Mouse (Mus musculus): ENCODE data around the gene Os9. TPM values are rescaled to one million over a fixed set of nuclear protein-coding genes. Genes with fewer than 3 reads are reported as not detected.
A peak's percentile ranks its signal among the peaks of the same experiment; 100 is the strongest.

The Os9 gene
- polyA plus RNA-seq, 1 experiment: 117 TPM

DNA sequence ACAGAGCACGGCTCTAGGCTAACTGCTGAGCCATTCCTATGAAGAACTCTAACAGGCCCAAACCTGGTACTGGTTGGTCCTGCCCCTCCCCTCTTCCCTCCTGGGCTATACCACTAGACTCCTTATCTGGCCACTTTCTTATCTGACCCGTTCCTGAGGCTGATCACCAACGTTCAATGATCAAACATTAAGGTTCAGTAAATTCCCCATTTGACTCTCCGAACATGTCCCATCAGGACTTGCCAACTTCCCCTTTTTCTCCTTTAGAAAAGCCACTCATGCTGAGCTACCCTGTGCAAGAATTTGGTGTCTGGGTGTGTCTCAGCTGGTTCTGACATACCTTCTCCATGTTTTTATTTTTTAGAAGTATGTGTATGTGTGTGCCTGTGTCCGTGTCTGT lies 5.6 kb upstream of the Os9 start:
- Histone ChIP-seq H3K36me3 (ENCODE audit: control insufficient read depth, insufficient read depth, low read length) (no peaks in the 10 kb centered on the region), H3K27ac (ENCODE audit: insufficient read depth, low read depth, low read length) (peak overlapping the region; percentile 74), H3K4me3 (ENCODE audit: low read depth, low read length) (no peak overlapping the region), H3K27me3 (ENCODE audit: control insufficient read depth, insufficient read depth, low read length) (no peaks in the 10 kb centered on the region), H3K4me1 (ENCODE audit: control insufficient read depth, insufficient read depth, insufficient read length, low read length) (peaks cover 12% of the 10 kb centered on the region)
- TF ChIP-seq CTCF (IDR thresholded peaks at IDR 0.05; ENCODE audit: extremely low read depth, insufficient read length, insufficient replicate concordance, low read depth, low read length) (no peak), POLR2A (IDR thresholded peaks at IDR 0.05; ENCODE audit: low read depth, low read length) (no peak)
- WGBS: 26% methylated on average over 5 of the region's 5 CpGs

DNA sequence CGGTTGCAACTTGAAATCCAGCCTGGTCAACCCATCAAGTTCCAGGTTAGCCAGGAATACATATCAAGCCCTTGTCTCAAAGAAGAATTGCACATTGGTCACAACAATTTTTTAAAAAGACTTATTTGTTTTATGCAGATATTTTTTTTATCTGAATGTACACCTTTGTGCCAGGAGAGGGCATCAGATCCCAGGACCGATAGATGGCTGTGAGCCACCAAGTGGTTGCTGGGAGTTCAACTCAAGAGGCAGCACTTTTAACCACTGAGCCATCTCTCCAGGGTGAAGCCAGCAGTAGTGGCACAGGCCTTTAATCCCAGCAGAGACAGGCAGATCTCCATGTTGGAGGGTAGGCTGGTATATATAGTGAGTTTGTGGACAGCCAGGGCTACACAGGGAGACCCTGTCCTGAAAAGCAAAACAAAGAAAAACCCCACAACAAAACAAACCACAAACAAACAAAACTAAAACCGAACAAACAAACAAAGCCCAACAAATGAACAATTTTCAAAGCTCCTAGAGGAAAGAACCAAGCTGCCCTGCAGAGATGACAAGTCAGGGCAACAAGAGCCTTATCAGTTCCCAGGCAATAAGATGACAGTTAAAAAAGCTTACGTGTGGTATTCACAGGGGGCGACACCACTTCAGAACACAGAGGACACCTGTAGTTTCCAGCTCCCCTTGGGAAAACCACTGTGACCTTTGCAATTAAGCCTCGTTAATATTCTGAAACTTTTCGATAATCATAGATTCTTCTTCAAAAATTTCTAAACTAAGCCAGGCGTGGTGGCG lies 4.5 kb upstream of the Os9 start:
- TF ChIP-seq POLR2A (IDR thresholded peaks at IDR 0.05; ENCODE audit: low read depth, low read length) (no peak), CTCF (IDR thresholded peaks at IDR 0.05; ENCODE audit: extremely low read depth, insufficient read length, insufficient replicate concordance, low read depth, low read length) (peak; percentile 88; the same call in 1 of the 2 replicates)
- WGBS: 59% methylated on average over 9 of the region's 9 CpGs
- peaks cover 9% of the 10 kb centered on the region for H3K4me1 ChIP-seq (ENCODE audit: control insufficient read depth, insufficient read depth, insufficient read length, low read length)
- no peaks in the 10 kb centered on the region for H3K27me3 ChIP-seq (ENCODE audit: control insufficient read depth, insufficient read depth, low read length)
- H3K36me3 ChIP-seq (ENCODE audit: control insufficient read depth, insufficient read depth, low read length): no peaks in the 10 kb centered on the region
- no peak overlapping the region for H3K4me3 ChIP-seq (ENCODE audit: low read depth, low read length)
- peak overlapping the region; percentile 17; the same call in 1 of the 2 replicates for H3K27ac ChIP-seq (ENCODE audit: insufficient read depth, low read depth, low read length)

DNA sequence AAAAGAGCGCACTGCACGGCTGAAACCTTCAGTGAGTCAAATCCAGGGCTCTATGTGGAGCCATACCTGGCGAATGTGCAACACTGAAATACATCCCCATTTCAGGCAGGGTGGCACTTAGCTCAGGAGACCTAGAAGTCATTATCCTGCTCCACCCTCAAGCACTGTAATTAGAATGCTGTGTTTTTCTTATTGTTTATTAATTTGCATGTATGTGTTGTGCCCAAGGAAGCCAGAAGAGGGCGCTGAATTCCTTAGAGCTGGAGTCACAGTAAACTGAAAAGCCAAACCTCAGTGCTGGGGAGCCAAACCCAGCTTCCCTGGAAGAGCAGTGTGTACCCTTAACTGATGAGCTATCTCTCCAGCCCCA lies 2.5 kb upstream of the Os9 start:
- Histone ChIP-seq H3K27me3 (ENCODE audit: control insufficient read depth, insufficient read depth, low read length) (no peaks in the 10 kb centered on the region), H3K36me3 (ENCODE audit: control insufficient read depth, insufficient read depth, low read length) (peaks cover 12% of the 10 kb centered on the region), H3K4me1 (ENCODE audit: control insufficient read depth, insufficient read depth, insufficient read length, low read length) (peaks cover 12% of the 10 kb centered on the region), H3K27ac (ENCODE audit: insufficient read depth, low read depth, low read length) (peak overlapping the region; percentile 65; the same call in 1 of the 2 replicates), H3K4me3 (ENCODE audit: low read depth, low read length) (peak overlapping the region; percentile 15; the same call in 1 of the 2 replicates)
- TF ChIP-seq POLR2A (IDR thresholded peaks at IDR 0.05; ENCODE audit: low read depth, low read length) (no peak), CTCF (IDR thresholded peaks at IDR 0.05; ENCODE audit: extremely low read depth, insufficient read length, insufficient replicate concordance, low read depth, low read length) (peak; percentile 50; the same call in 1 of the 2 replicates)
- 15% methylated on average over 4 of the region's 4 CpGs for WGBS

- Histone ChIP-seq H3K36me3 (ENCODE audit: control insufficient read depth, insufficient read depth, low read length) (peaks cover 14% of the 10 kb centered on the region), H3K4me1 (ENCODE audit: control insufficient read depth, insufficient read depth, insufficient read length, low read length) (peaks cover 12% of the 10 kb centered on the region), H3K27me3 (ENCODE audit: control insufficient read depth, insufficient read depth, low read length) (no peaks in the 10 kb centered on the region), H3K27ac (ENCODE audit: insufficient read depth, low read depth, low read length) (peak overlapping the region; percentile 65), H3K4me3 (ENCODE audit: low read depth, low read length) (peak overlapping the region; percentile 15; the same call in 1 of the 2 replicates)
- WGBS: 11% methylated on average over 13 of the region's 13 CpGs
- TF ChIP-seq POLR2A (IDR thresholded peaks at IDR 0.05; ENCODE audit: low read depth, low read length) (peak; percentile 82; the same call in 1 of the 2 replicates), CTCF (IDR thresholded peaks at IDR 0.05; ENCODE audit: extremely low read depth, insufficient read length, insufficient replicate concordance, low read depth, low read length) (no peak)
Measured at GRCm38 (mm10) chr10:127122784-127123435, 2.0 kb upstream of the Os9 start.

DNA sequence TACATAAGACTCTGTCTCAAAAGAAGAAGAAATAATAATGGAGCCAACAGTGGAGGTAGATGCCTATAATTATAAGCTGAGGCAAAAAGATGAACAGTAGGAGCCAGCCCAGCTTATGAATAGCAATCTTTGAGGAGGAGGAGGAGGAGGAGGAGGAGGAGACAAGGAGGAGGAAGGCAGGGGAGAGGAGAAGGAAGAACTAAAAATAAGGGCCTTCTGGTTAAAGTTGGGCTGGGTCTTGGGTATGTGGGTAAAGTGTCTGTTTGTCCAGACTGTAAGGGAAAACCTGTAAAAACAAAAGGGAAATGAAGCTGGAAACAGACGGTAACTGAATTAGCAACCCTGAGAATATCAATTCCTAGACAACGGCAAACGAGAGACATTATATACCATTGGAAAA lies 1.1 kb upstream of the Os9 start:
- WGBS: 82% methylated on average over 3 of the region's 3 CpGs
- no peak for TF ChIP-seq CTCF (IDR thresholded peaks at IDR 0.05; ENCODE audit: extremely low read depth, insufficient read length, insufficient replicate concordance, low read depth, low read length)
- TF ChIP-seq POLR2A (IDR thresholded peaks at IDR 0.05; ENCODE audit: low read depth, low read length): no peak
- Histone ChIP-seq H3K27ac (ENCODE audit: insufficient read depth, low read depth, low read length) (no peak overlapping the region), H3K36me3 (ENCODE audit: control insufficient read depth, insufficient read depth, low read length) (peaks cover 20% of the 10 kb centered on the region), H3K4me1 (ENCODE audit: control insufficient read depth, insufficient read depth, insufficient read length, low read length) (peaks cover 11% of the 10 kb centered on the region), H3K4me3 (ENCODE audit: low read depth, low read length) (no peak overlapping the region), H3K27me3 (ENCODE audit: control insufficient read depth, insufficient read depth, low read length) (no peaks in the 10 kb centered on the region)

GRCm38 (mm10) chr10:127120301-127121065 lies 448 bp downstream of the Os9 start:
- no peak for TF ChIP-seq CTCF (IDR thresholded peaks at IDR 0.05; ENCODE audit: extremely low read depth, insufficient read length, insufficient replicate concordance, low read depth, low read length)
- no peak for TF ChIP-seq POLR2A (IDR thresholded peaks at IDR 0.05; ENCODE audit: low read depth, low read length)
- Histone ChIP-seq H3K27me3 (ENCODE audit: control insufficient read depth, insufficient read depth, low read length) (no peaks in the 10 kb centered on the region), H3K4me1 (ENCODE audit: control insufficient read depth, insufficient read depth, insufficient read length, low read length) (peaks cover 3% of the 10 kb centered on the region), H3K27ac (ENCODE audit: insufficient read depth, low read depth, low read length) (0 out of 2 replicates have a peak overlapping the region, but pooled peaks have one; percentile 13), H3K4me3 (ENCODE audit: low read depth, low read length) (peak overlapping the region; percentile 97), H3K36me3 (ENCODE audit: control insufficient read depth, insufficient read depth, low read length) (peaks cover 30% of the 10 kb centered on the region)
- 2% methylated on average over 34 of the region's 34 CpGs for WGBS
